Mouse (Mus musculus) effector memory CD4-positive, alpha-beta T cell, adult 7 months (primary cell): Measurements from ENCODE around the gene Vwa3a. TPM values are rescaled to one million over a fixed set of nuclear protein-coding genes. Genes with fewer than 3 reads are reported as not detected.

Experiments
- polyA plus RNA-seq: library from polyadenylated mRNA; unstranded; fragments of 100-300 nt; shearing (Covaris generic); gene quantifications from one replicate; pipeline ENCODE4 v1.2.1, GENCODE M21; 2017

The Vwa3a gene
- 0.43 TPM for polyA plus RNA-seq

DNA sequence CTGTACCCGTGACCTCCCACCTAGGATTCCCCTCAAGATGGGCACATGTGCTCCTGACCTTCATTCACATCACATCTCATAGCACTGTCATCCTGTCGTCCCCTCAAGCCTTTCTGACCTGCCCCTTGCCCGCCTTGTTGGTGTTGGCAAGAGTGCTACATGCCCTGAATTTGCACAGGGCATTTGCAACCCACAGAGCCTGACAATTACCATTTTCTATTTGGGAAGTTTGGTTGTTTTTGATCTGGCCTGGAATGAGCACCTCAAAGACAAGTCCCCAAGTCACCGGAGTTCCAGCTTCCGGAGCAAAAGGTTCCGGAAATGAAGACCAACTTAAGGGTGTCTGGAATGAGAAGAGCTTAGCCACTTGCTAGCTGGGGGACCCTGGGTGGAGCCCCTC lies at the start of gene Vwa3a:
TSS of gene Vwa3a (plus strand) at position 301 of the 400 bp plus-strand sequence.

DNA sequence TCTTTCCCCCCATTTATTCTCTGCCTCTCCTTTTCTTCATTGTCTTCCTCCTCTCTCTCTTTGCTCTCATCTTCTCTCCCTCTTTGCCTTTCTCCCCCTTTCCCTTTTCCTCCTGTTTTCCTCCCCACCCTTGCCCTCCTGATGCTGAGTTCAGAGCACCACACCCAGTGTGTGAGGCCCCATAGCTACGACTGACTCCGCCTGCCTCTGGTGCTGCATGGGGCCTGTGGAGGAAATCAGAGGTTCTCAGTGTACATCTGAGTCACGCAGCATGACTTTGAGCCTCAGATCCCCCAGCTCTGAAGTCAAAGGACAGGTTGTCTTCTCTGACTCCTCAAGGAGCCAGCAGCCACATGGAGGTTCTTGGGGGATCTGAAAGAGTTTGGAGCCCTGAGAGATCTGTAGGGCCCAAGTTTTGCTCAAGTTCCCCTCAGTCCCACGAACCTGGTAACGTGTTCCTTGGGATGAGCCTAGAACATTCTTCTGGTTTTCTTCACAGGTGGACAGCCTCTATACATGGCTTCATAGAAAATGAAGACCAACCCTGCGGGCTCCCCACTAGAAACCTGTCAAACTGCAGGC lies 72.8 kb downstream of the Vwa3a start, which contains the start of gene Gm5737:
TSS of gene Gm5737 (plus strand) at position 532 of the 582 bp plus-strand sequence.

GRCm38 (mm10) chr7:120842345-120843036 lies 103.4 kb downstream of the Vwa3a start, which contains the start of gene Eef2k:
Gene Eef2k (plus strand): TSS chr7:120842831.

Other genes with a start within 250 kb of the Vwa3a start
- 101 TPM for gene Uqcrc2, start 104.1 kb upstream of the Vwa3a start, polyA plus RNA-seq
- gene Pdzd9, start 69.0 kb upstream of the Vwa3a start, polyA plus RNA-seq, result 0.38 TPM
- 21.8 TPM for gene Mosmo, start 61.7 kb upstream of the Vwa3a start, polyA plus RNA-seq
- not detected for gene Gm5737, start 73.0 kb downstream of the Vwa3a start, polyA plus RNA-seq
- gene Eef2k, start 103.5 kb downstream of the Vwa3a start, polyA plus RNA-seq, result 1.6 TPM
- 22.8 TPM for gene Polr3e, start 178.4 kb downstream of the Vwa3a start, polyA plus RNA-seq
- 18.6 TPM for gene Cdr2, start 243.0 kb downstream of the Vwa3a start, polyA plus RNA-seq
- 0.43 TPM for gene Mfsd13b, start 243.2 kb downstream of the Vwa3a start, polyA plus RNA-seq